Mouse (Mus musculus) ES-E14 (cell line): ENCODE measurements around the gene Prrc2a.

Experiments used
- CHD2 ChIP-seq: IDR thresholded peaks from 2 replicates; pipeline ENCODE4 v1.6.1; 2014; ENCODE audit warnings: mild to moderate bottlenecking, low read depth, low read length, inconsistent platforms
- MAFK ChIP-seq: IDR thresholded peaks from 2 replicates; pipeline ENCODE4 v1.6.1; 2014; ENCODE audit warnings: mild to moderate bottlenecking, low read depth, low read length, inconsistent platforms; ENCODE audit not compliant: insufficient read depth
- ZNF384 ChIP-seq: IDR thresholded peaks from 2 replicates; pipeline ENCODE4 v1.6.1; 2012; ENCODE audit warnings: low read depth, low read length, inconsistent platforms

DNA sequence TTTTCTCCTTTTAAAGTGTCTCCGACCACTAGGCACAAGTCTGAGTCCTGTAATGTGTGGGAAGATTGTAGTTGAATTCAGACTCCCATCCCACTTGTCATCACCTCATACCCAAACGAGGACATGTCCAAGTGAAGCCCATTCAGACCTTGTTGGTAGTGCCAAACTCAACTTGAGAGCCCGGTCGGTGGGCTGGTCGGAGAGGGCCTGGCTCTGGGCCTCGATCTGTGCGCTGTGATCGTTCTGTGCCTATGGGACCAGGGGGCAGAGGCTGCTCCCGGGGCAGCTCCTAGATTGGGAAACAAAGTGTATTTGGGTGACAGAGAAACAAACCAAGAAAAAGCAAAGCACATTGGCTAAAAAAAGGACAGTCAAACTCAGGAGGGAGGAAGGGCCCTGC, 11.6 kb downstream of the Prrc2a start:
- TF ChIP-seq ZNF384 (no peak), MAFK (no peak), CHD2 (no peak)
